Mouse (Mus musculus): ENCODE measurements around the gene Gm9857.

- TF ChIP-seq CTCF (IDR thresholded peaks at IDR 0.05; ENCODE audit: borderline replicate concordance, insufficient read depth, low read depth, low read length) (no peak), POLR2A (IDR thresholded peaks at IDR 0.05; ENCODE audit: borderline replicate concordance, insufficient read depth, low read length) (no peak)
Measured at GRCm38 (mm10) chr3:108981946-108982345, 41.7 kb upstream of the Gm9857 start.

Data from cerebellum, adult 2 months (tissue).